Mouse (Mus musculus) kidney, embryonic 14.5 days (tissue): Measurements from ENCODE around the gene Tanc1. TPM values are rescaled to one million over a fixed set of nuclear protein-coding genes. Genes with fewer than 3 reads are reported as not detected.

Source experiments
- ATAC-seq: fragments of 200-750 bp; cut with Nextera tagmentation; 2 replicates; pipeline ENCODE4 v1.8.0; 2017; ENCODE audit warnings: moderate number of reproducible peaks, mild to moderate bottlenecking, moderate TSS enrichment, moderate library complexity; ENCODE audit not compliant: low FRiP score, low TSS enrichment
- H3K27ac ChIP-seq: fragments of 300-500 bp; sonication (generic); 2 replicates; pipeline ENCODE4 v1.5.1; 2014; ENCODE audit warnings: low read depth, mild to moderate bottlenecking, low read length, moderate library complexity, mixed read lengths
- H3K27me3 ChIP-seq: fragments of 300-500 bp; sonication (generic); 2 replicates; pipeline ENCODE4 v1.6.1; 2014; ENCODE audit warnings: mild to moderate bottlenecking, low read length; ENCODE audit not compliant: control insufficient read depth, insufficient read depth
- H3K36me3 ChIP-seq: fragments of 300-500 bp; sonication (generic); 2 replicates; pipeline ENCODE4 v1.6.1; 2014; ENCODE audit warnings: low read length, mixed read lengths; ENCODE audit not compliant: control insufficient read depth, insufficient read depth
- H3K4me1 ChIP-seq: fragments of 300-500 bp; sonication (generic); 2 replicates; pipeline ENCODE4 v1.6.1; 2014; ENCODE audit warnings: low read length, mixed read lengths; ENCODE audit not compliant: control insufficient read depth, insufficient read depth
- H3K4me2 ChIP-seq: fragments of 300-500 bp; sonication (generic); replicated peaks from 2 replicates; pipeline ENCODE4 v1.6.1; 2014; ENCODE audit warnings: low read depth, mild to moderate bottlenecking, low read length
- H3K4me3 ChIP-seq: fragments of 300-500 bp; sonication (generic); 2 replicates; pipeline ENCODE4 v1.5.1; 2014; ENCODE audit warnings: mild to moderate bottlenecking, low read length
- H3K9ac ChIP-seq: fragments of 300-500 bp; sonication (generic); 2 replicates; pipeline ENCODE4 v1.6.1; 2014; ENCODE audit warnings: low read depth, mild to moderate bottlenecking, low read length, moderate library complexity
- H3K9me3 ChIP-seq: fragments of 300-500 bp; sonication (generic); 2 replicates; pipeline ENCODE4 v1.6.1; 2016; ENCODE audit warnings: low read length; ENCODE audit not compliant: control insufficient read depth
- WGBS: fragments of 180-500 bp; shearing (Covaris S2); extraction: QIAGEN DNeasy Blood & Tissue Kit; methylation state at CpG from one replicate; pipeline ENCODE4 v1.1.7; 2014; 5-methylcytosine and 5-hydroxymethylcytosine counted together
- polyA plus RNA-seq: library from polyadenylated mRNA; unstranded; fragments of >200 nt; fragmentation: Nextera tagmentation; extraction: Ambion mirVana; gene quantifications from 2 replicates; pipeline ENCODE4 v1.2.1, GENCODE M21; 2014

The Tanc1 gene
- polyA plus RNA-seq, 1 experiment from 2014 or later, result 43.8 TPM

DNA sequence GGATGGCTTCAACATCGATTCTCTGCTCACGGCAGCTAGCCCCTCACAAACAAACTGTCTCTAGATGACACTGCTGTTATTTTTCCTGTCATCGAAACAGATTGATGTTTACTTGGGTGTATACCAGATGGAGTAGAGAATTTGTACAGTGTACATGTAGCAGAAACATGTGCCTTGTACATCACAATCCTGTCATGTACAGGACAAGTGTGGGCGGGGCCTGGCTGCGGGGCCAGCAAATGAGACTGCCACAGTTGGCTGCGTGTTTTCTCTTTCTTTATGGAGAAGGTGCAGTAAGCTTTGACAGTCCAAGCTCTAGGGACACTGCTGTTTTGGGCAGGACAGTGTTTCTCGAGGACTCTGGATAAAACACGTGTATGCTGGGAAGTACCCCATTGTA lies 127.2 kb downstream of the Tanc1 start:
- Histone ChIP-seq H3K4me2 (no peak overlapping the region), H3K36me3 (peaks cover 4% of the 10 kb centered on the region; the same call in 1 of the 2 replicates), H3K9me3 (no peaks in the 10 kb centered on the region), H3K9ac (no peak overlapping the region), H3K4me3 (no peak overlapping the region), H3K4me1 (peaks cover 13% of the 10 kb centered on the region; the same call in 1 of the 2 replicates), H3K27me3 (no peaks in the 10 kb centered on the region), H3K27ac (no peak overlapping the region)
- WGBS, result 81% methylated on average over 8 of the region's 8 CpGs
- ATAC-seq, result no peak

- Histone ChIP-seq H3K4me1 (peaks cover 13% of the 10 kb centered on the region; the same call in 1 of the 2 replicates), H3K9ac (no peak overlapping the region), H3K27ac (no peak overlapping the region; the same call in 1 of the 2 replicates)
These were observed 130.8 kb downstream of the Tanc1 start for GRCm38 (mm10) chr2:59742500-59743116.

DNA sequence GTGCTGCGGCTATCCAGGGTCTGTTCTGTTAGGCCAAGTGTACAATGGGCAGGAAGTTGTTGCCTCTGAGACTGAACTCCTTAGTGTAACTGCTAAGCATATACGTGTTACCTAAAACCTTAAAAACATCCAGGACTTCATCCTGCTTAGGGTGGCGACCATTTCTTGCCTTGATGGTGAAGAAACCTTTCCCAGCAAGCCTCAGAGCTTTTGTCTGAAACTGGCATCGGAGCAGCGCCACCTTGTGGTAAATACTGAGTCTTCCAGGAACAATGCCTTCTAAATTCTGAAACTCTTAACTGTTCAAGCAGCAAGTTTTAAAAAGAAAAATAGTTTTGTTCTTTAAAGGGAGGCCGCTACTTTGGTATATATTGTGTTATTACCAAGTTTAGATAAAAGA lies 133.6 kb downstream of the Tanc1 start:
- Histone ChIP-seq H3K9me3 (no peaks in the 10 kb centered on the region), H3K27ac (no peak overlapping the region), H3K36me3 (peaks cover 3% of the 10 kb centered on the region; the same call in 1 of the 2 replicates), H3K4me2 (no peak overlapping the region), H3K27me3 (no peaks in the 10 kb centered on the region), H3K4me1 (peaks cover 24% of the 10 kb centered on the region; the same call in 1 of the 2 replicates), H3K9ac (no peak overlapping the region), H3K4me3 (no peak overlapping the region)
- no peak for ATAC-seq
- 38% methylated on average over 6 of the region's 6 CpGs for WGBS

More at GRCm38 (mm10) chr2:59742500-59743116, 130.8 kb downstream of the Tanc1 start:
- peaks cover 3% of the 10 kb centered on the region for H3K36me3 ChIP-seq
- H3K9me3 ChIP-seq, result no peaks in the 10 kb centered on the region
- no peaks in the 10 kb centered on the region for H3K27me3 ChIP-seq
- no peak overlapping the region for H3K4me2 ChIP-seq
- H3K4me3 ChIP-seq, result no peak overlapping the region
- 58% methylated on average over 12 of the region's 12 CpGs for WGBS
- ATAC-seq, result no peak

- H3K9ac ChIP-seq, result no peak overlapping the region
- WGBS, result 91% methylated on average over 9 of the region's 9 CpGs
- no peak overlapping the region for H3K4me3 ChIP-seq
- peaks cover 3% of the 10 kb centered on the region; the same call in 1 of the 2 replicates for H3K36me3 ChIP-seq
- no peaks in the 10 kb centered on the region for H3K9me3 ChIP-seq
- H3K27me3 ChIP-seq, result no peaks in the 10 kb centered on the region
- no peak overlapping the region for H3K4me2 ChIP-seq
- H3K27ac ChIP-seq, result no peak overlapping the region
- ATAC-seq, result no peak
- H3K4me1 ChIP-seq, result peaks cover 25% of the 10 kb centered on the region; the same call in 1 of the 2 replicates
These were observed 134.2 kb downstream of the Tanc1 start for GRCm38 (mm10) chr2:59746070-59746469.

- H3K36me3 ChIP-seq, result peaks cover 3% of the 10 kb centered on the region; the same call in 1 of the 2 replicates
- no peak overlapping the region for H3K27ac ChIP-seq
- no peaks in the 10 kb centered on the region for H3K27me3 ChIP-seq
- no peak for ATAC-seq
- no peak overlapping the region for H3K4me3 ChIP-seq
- 93% methylated on average over 9 of the region's 9 CpGs for WGBS
- H3K9me3 ChIP-seq, result no peaks in the 10 kb centered on the region
- no peak overlapping the region for H3K4me2 ChIP-seq
- H3K4me1 ChIP-seq, result peaks cover 20% of the 10 kb centered on the region; the same call in 1 of the 2 replicates
- no peak overlapping the region for H3K9ac ChIP-seq
These were observed 135.9 kb downstream of the Tanc1 start for GRCm38 (mm10) chr2:59747757-59748156.

DNA sequence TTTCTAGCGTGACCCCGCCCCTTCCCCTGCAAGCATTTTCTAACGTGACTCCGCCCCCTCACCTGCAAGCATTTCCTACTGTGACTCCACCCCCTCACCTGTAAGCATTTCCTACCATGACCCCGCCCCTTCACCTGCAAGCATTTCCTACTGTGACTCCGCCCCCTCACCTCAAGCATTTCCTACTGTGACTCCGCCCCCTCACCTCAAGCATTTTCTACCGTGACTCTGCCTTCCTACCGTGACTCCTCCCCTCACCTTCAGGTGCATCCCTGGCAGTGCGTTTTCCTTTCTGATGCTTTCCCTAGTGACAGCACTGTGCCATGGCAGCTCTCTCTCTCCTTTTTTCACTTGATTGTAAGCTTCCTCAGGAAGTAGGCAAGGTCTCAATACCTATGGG lies 137.5 kb downstream of the Tanc1 start:
- H3K9me3 ChIP-seq, result no peaks in the 10 kb centered on the region
- peak overlapping the region; percentile 51; the same call in 1 of the 2 replicates for H3K27ac ChIP-seq
- H3K4me2 ChIP-seq, result no peak overlapping the region
- H3K4me3 ChIP-seq, result no peak overlapping the region
- no peak for ATAC-seq
- H3K9ac ChIP-seq, result no peak overlapping the region
- H3K36me3 ChIP-seq, result peaks cover 3% of the 10 kb centered on the region; the same call in 1 of the 2 replicates
- 32% methylated on average over 10 of the region's 10 CpGs for WGBS
- peaks cover 26% of the 10 kb centered on the region for H3K4me1 ChIP-seq
- H3K27me3 ChIP-seq, result no peaks in the 10 kb centered on the region

DNA sequence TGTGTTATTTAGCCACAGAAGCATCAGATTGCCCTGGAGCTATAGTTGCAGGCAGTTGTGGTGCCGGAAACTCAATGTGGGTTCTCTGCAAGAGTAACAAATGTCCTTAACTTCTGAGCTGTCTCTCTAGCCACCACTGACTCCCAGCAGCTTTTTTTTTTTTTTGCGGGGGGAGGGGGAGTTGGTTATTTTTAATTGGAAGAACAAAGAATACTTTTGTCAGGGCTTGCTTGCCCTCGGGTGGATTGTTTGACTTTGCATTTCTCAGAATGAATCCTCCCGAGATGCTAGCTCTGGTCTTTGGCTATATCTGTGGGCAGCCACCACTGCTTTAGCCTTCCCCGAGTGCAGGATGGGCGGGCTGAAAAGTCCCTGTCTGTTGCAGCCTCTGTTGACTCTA lies 139.3 kb downstream of the Tanc1 start:
- Histone ChIP-seq H3K36me3 (peaks cover under 1% of the 10 kb centered on the region; the same call in 1 of the 2 replicates), H3K27ac (no peak overlapping the region; the same call in 1 of the 2 replicates), H3K4me2 (no peak overlapping the region), H3K4me3 (no peak overlapping the region), H3K9ac (no peak overlapping the region), H3K27me3 (no peaks in the 10 kb centered on the region), H3K9me3 (no peaks in the 10 kb centered on the region), H3K4me1 (peaks cover 39% of the 10 kb centered on the region)
- 61% methylated on average over 6 of the region's 6 CpGs for WGBS
- ATAC-seq, result no peak

- Histone ChIP-seq H3K9me3 (no peaks in the 10 kb centered on the region), H3K4me3 (no peak overlapping the region), H3K9ac (no peak overlapping the region), H3K36me3 (no peaks in the 10 kb centered on the region), H3K27me3 (no peaks in the 10 kb centered on the region), H3K27ac (no peak overlapping the region), H3K4me1 (peaks cover 44% of the 10 kb centered on the region), H3K4me2 (no peak overlapping the region)
- WGBS, result 57% methylated on average over 7 of the region's 7 CpGs
- no peak for ATAC-seq
These were observed 140.3 kb downstream of the Tanc1 start for GRCm38 (mm10) chr2:59752148-59752547.

DNA sequence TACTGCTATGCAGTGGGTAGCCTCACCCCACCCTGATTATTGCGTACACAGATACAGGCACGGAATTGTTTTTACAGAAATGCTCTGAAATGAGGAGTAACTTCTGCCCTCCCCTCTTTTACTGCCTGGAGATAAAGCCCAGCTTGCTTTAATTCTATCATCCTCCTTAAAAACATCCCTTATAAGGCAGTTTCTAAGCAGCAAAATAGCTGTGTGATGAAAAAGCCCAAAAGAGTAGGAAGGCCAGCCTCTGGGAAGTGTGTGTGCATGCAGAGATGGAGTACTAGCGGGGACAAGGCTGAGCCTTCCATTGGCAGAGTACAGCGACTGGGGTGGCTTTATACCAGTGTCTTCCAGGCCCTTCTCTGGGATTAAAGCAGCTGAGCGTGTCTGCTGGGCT lies 140.9 kb downstream of the Tanc1 start:
- WGBS, result 69% methylated on average over 5 of the region's 5 CpGs
- H3K27me3 ChIP-seq, result no peaks in the 10 kb centered on the region
- H3K27ac ChIP-seq, result peak overlapping the region; percentile 25; the same call in 1 of the 2 replicates
- H3K36me3 ChIP-seq, result no peaks in the 10 kb centered on the region
- H3K9me3 ChIP-seq, result no peaks in the 10 kb centered on the region
- H3K4me2 ChIP-seq, result no peak overlapping the region
- H3K4me3 ChIP-seq, result no peak overlapping the region
- H3K4me1 ChIP-seq, result peaks cover 48% of the 10 kb centered on the region
- no peak for ATAC-seq
- no peak overlapping the region for H3K9ac ChIP-seq
